Mouse (Mus musculus) mesoderm, embryonic 11.5 days (tissue): ENCODE results near the gene Aldh1a2.

ENCODE experiments used
- DNase-seq: peaks from one replicate; pipeline ENCODE4 v3.0.0-alpha.2; 2012; ENCODE audit warnings: low read depth, low spot score

Gene Aldh1a2

DNA sequence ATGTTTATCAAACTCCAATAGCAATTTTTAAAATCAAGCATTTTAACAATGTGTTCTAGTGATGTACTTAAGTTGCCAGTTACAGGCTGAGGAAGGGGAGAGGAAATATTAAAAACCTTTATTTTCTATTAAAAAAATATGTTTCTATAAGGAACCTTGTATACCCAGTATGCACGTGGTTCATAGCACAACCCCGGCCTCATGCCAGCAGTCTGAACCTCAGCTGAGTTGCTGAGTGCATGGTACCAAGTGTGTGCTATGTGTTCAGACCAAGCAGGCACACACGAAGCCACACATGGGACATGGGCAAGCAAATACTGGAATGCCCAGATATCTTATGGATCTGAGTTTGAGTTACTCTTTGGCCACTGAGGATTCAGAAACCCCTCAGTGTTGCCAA lies 74.2 kb downstream of the Aldh1a2 start:
- no peak for DNase-seq

DNA sequence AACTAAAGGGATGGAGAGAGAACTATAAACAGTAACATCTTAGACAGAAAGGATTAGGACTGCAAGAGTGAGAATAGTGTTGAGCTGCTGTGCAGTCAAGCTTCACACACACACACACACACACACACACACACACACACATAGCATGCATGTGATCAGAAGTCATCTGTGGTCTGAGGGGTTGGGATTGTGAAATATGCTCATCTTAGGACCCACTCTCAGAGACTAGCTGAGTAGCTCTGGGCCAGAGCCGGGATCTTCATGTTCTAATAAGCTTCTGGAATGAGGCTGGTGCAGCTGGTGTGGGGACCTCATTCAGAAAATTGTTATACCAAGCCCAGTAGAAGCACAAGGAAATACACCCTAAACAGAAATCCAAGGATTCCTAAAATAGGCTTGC lies 75.1 kb downstream of the Aldh1a2 start:
- DNase-seq, result no peak

DNA sequence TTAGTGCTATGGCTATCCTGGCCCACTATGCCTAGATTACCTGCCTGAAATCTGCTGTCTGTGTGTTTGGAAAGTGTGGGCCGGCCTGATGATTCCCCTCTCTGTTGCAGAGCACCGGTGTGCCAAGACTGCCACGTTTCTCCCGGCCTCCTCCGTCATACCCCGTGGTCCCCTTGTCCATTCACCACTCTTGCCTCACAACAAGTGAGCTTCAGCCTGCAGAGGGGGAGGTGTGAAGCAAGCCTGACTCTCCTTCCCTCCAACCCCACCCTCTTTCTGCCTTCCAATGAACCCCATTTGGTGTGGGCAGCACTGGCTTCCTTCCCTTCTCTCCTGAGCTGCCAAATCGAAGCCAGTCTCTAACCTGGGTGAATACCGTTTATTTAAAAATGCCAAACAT lies 79.9 kb downstream of the Aldh1a2 start:
- DNase-seq, result no peak

DNA sequence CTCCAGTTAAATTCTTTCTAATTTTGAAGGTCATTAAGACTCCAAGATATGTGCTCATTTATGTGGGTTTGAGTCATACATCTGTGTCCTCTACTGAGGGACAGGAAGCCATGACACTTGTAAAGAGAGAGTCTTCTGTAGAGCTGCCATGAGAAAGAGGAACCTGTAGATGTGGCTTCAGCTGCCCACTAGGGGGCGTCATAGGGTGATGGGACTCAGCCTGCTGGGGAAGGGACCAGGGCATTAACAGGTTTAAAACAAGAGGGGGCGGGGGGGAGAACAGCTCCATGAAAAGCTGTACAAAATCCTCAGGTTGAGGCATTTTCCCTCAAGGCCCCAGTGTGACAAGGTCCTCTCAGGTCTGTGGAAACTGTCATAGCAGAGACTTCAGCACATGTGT lies 88.0 kb downstream of the Aldh1a2 start:
- DNase-seq, result no peak

DNA sequence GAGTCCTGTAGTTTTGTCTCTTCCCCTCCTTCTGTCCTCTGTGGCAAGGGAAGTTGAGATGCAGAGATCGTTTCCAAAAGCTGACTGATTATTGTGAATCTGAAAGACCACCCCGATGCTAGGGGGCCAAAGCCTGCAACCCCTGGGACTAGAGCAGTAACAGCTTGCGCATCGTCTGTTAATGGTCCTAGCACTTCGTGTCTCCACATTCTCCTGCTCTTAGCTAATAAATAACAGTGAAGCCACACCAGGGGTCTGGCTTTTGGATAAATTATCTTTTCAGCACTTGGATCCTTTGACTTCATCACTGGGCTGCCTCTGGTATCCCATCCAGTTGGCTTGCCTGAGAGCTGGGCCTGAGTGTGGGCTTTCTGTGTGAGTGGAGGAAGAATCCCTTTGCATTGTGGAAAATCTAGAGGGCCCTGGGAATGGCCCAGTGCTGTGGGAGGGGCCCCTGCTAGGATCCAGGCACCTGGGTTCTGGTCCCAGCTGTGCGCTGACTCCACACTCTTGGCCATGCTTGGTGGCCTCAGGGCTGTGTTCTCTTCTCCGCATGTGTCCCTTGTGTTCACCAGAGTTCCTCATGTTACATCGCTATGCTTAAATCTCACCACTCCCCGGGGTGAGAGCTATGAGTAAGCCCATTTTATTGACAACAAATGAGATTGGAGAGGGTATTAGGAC lies 91.7 kb downstream of the Aldh1a2 start:
- DNase-seq, result no peak

DNA sequence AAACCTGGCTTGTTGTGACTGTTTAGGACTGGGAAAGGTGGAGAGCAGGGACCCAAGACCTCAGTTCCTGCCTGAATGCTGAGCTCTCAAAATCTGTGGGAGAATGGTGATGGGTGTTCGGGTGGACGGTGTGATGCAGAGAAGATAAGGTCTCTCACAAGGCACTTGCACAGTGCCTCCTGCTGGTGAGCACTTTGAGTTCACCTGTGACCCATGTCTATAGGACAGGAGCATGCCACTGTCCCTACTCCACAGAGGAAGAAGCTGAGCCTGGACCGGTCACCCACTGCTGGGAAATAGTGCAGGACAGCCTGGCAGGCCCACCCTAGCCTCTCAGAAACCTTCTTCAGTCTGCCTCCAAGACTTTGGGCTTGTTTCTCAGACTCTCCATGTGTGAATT lies 100.4 kb downstream of the Aldh1a2 start:
- no peak for DNase-seq

DNA sequence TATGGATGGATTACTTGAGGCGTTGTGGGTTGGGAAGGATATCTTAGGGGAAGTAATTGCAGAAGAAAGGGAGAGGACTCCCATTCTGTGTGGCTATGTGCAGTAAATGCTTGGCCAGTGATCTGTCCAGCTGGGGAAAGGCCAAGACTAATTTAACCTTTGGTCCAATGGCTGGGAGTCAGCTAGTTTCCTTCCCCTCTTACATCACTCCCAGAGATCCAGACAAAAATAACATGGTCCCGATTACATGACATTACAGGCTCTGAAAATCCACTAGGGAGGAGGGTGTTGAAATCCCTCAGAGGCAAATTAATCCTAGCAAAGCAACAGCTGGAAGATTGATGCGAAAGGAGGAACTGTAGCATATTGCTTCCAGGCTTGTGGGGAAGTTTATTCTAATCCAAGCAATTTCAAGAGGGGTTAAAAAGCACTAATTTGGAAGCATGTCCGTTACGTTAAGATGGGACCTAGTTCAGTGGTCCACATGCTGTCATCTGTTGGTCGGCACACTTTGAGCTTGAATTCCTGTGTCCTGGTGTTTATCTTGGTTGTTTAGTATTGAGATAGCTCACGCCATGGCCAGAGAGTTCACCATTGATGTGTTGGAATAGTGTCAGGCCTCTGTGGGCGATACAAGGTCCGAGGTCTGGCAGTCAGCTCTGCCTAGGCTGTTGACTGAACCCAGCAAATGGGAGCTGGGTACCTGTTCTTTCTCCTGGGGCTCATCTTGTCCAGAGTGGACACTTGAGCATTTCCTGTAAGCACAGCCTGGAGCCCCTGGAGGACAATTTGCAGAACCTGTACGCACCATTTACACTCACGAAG lies 101.7 kb downstream of the Aldh1a2 start:
- no peak for DNase-seq

DNA sequence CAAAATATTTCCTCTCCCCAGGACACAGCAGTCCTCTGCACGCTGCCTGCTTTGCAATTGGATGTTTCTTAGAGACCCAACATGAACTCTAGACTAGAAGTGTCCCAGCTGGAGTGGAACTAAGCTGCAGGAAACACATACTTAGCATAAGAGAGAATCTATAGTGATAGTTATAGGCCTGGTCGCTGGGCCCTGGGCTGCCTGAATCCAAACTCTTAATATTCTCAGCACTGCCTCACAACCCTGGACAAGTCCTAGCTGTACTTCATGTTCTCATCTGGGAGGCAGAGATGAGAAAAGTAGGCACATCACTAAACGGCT lies 102.3 kb downstream of the Aldh1a2 start:
- no peak for DNase-seq

DNA sequence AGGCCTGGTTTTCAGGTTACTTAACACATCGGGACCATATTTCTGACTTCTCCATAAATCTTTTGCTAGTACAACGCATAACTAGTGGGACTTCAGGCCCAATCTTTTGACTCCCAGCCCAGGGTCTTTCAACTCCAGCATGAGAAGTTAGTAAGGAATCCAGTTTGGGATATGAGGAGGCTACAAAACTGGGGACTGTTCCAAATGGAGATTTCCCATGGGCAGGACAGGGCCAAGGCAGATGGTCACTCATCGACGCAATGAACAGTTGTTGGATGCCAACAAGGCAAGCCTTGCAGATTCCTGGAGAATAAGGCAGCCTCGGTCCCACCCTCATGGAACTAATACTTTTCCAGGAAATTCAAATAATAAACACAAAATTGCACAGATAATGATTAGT lies 104.2 kb downstream of the Aldh1a2 start:
- DNase-seq, result no peak

DNA sequence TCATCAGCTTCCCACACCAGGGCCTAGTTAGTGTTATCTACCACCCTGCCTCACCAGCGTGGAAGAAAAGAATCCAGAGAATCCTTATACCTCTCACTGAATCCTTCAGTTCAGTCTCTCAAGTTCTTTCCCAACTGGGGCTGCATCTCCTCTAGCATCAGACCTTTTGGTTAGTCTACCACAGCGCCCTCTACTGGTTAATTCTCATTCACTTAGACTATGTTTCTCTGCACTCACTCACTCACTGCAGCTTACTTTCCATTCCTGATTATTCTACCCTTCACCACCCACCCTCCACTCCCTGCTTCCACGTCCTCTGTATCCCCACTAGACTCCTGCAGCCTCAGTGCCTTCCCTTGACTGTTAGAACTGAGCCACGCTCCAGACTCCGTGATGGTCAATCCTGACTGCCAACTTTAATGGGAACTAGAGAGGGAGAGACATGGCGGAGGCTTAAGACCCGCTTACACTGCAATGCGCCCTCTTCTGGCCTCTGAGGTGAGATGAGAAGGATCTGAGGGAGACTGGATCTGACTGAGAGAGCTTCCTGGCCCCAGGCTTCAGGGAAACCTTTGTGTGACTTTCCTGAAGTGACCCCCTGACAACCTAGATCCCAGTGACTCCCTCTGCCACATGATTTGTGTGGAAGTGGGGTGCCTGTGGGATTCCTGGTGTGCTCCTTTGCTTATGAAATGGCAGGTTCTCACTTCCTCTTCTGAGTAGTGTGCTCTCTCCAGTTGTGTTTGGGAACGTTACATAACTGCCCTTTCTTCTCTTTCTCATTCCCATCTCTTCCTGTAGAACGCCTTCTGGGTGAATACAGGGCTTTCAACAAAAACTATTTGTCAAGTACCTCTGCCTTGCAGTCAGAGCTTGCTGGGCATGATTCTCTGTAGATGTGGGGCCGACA lies 104.9 kb downstream of the Aldh1a2 start:
- DNase-seq, result no peak

DNA sequence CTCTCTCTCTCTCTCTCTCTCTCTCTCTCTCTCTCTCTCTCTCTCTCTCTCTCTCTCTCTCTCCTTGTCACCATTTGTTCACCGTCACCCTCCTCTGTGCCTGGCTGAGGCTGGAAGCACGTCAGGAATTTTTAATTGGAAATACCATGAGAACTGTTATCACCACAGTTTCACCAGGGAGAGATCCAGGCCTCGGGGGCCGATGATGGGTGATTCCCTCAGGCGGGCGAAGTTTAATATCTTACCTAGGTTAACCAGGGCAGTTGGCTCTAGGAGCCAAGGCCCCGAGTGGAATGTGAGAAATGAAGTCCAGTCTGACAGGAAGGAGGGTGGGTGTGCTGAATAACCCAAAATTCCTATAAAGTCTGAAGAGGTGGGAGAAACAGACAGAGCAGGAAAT lies 105.8 kb downstream of the Aldh1a2 start:
- DNase-seq, result no peak

DNA sequence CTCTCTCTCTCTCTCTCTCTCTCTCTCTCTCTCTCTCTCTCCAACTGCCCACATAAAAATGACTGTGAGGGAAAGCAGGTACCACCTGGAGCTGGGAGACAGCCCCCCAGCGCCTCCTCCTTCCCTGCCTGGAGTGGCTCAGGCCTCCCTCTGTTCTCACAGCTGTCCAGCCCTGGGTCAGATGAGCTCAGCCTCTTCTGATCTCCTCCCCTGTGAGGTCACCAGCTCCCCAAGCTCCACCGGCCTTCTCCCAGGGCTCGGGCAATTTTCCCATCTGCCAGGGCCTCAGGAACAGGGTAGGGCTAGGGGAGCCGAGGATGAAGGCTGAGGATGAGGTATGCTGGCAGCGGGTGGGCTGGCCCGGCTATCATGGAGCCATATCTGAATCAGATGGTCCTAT lies 106.3 kb downstream of the Aldh1a2 start:
- DNase-seq, result no peak

DNA sequence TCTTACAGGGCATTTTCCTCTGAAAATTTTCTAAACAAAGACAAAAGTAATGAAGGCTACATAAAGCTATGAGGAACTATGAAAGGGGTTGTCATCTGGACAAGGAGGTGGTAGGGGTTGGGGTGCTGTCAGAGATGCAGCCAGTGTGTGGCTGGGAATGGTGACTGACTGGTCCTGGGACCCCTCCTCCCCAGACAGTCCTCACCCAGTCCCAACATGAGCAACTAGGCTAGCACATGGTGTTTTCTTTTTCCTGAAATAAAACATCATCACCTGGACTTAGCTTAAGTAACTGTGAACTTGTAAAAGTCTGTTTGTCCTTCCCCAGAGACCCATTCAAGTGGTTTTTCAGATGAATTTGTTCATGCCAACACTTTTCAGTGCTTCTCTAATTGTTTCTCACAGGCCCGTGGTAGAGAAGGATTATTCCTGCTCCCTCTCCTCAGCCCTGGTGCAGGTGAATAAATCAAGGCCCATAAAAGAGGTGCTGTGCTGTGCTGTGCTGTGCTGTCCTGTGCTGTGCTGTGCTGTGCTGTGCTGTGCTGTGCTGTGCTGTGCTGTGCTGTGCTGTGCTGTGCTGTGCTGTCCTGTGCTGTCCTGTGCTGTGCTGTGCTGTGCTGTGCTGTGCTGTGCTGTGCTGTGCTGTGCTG lies 107.8 kb downstream of the Aldh1a2 start:
- DNase-seq, result no peak

DNA sequence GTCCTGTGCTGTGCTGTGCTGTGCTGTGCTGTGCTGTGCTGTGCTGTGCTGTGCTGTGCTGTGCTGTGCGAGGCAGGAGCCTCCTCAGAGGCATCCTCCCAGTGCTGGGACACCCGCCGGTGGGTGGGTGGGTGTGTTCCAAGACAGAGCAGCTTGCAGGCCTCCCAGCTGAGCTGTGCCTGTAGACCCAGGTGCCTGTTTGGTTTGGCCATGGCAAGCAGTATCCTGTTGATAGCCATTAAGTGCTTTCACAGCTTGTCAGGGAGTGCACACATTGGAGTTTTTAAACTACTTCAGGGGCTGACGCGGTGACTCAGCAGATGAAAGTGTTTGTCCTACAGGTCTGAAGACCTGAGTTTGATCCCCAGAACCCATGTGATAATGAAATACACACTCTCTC lies 108.5 kb downstream of the Aldh1a2 start:
- DNase-seq, result no peak

DNA sequence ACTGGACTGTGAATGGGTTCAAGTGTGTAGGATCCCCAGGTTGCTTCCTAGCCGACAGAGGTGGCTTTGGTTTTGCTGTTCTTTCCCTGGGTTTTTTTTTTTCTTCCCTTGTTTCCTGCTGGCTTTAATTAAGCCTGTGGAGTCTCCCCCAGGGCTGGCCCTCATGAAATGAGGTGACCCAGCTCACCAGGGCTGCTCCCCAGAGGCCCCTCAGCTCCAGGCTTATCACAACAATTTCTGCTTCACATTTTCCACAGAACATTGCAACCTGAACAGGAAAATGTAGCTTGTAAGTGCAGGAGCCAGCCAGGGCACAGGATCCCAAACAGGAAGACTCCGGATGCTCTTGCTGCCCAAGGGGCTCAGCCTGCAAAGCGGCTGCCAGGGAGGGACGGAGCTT lies 110.7 kb downstream of the Aldh1a2 start:
- no peak for DNase-seq

DNA sequence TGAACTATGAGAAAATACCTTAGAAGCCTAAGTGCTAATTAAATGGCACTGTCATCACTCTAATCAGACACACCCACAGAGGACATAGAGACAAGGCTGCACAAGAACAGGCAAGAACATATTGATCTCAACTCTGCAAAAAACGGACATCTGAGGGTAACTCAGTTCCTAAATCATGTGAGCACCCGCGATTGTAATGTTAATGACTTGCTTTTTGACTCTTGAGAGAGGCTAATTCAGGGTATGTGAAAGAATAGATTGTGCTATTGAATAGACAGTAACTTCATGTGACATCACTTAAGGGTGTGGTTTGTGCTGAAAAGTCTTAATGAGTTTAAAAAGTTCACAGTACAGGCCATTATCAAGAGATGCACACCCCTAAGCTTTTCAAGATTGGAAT lies 116.1 kb downstream of the Aldh1a2 start:
- DNase-seq, result no peak

DNA sequence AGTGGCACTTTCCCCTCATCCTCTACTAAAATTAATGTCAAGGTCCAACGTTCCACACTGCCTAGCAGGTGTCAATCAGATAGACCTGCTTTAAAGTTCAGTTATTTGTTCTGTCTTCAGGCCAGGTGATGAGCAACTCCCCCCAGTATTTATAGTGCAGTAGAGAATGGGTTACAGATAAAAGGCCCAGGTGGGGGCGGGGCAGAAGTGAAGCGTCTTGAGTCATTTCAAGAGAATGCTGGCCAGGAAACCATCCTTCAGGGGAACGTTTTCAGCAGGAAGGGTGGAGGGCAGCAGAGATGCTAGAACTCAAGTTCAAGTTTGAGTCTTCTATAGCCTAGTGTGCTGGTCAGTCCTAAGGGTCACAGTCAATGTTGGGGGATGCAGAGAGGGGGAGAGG lies 121.1 kb downstream of the Aldh1a2 start:
- no peak for DNase-seq

DNA sequence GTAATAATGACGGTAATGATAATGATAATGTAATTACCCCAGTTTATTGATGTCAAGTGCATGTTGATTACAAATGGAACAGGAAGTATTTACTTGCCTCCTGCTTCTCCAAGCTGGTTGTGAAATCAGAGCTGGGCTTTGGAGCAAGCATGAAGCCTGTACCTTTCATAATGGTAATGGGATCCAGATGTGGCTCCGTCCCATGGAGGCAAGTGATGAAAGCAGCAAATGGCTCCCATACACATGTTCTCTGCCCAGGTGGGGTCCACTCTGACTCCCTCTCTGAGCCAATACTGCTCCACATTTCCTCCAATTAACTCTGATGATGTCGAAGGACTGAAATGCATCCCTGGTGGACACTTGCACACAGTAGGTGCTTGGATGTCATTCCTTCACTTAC lies 121.8 kb downstream of the Aldh1a2 start:
- DNase-seq, result peak; percentile 63

DNA sequence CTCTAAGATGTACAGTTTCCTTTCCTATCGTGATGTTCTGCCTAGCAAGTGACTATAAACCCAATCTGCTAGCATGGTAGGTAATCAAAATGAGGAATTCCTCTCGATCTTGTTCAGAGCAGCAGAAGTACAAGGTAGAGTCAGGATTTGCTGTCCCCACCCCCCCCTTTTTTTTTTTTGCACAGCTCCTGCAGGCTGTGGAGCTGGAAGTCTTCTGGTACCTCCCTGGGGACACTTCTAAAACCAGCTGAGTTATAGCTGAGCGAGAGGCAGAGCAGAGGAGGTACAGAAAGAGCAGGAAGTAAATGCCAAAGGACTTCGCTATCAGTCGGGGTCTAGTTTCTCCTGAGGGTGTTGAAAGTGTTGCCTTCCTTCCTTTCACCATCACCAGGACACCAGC lies 124.5 kb downstream of the Aldh1a2 start:
- DNase-seq, result no peak
